Mouse (Mus musculus): ENCODE measurements around the gene Mpig6b.
"Not testable (repeated sequence)": the region's sequence is repeated elsewhere in the genome, so short reads cannot be mapped to it uniquely, and the experiment has no call there.

Mpig6b gene

DNA sequence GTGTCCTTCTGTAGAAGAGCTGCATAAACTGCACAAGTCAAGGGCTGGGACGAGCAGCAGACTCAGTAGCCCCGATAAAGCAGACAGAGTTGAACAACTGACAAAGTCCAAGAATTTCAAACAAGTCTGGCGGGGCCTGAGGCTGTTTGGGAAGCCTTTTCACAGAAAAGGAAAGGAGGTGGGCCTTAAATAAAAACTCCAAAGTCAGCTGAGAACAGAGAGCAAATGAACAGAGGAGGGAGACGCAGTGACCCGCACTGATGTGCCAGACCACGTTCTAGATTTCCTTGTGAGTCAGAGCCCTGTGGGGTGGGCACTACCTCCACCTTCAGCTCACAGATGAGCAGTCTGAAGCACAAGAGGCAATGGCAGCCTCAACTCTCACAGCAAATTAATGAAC is 31.1 kb downstream of the Mpig6b start:
- DNase-seq (ENCODE audit: low spot score in 2 of 2): no peak

DNA sequence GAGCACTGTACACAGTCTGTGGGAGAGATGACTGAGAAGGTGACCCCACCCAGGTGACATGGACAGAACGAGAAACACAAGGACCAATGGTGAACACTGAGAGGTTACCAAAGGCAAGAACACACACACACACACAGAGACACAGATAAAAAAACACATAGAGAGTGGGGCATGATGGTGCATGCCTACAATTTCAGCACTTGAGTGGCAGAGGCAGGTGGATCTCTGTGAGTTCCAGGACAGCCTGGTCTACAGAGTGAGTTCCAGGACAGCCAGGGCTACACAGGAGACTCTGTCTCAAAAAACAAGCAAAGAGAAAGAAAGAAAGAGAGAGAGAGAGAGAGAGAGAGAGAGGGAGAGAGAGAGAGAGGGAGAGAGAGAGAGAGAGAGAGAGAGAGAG is 32.3 kb downstream of the Mpig6b start:
- DNase-seq (ENCODE audit: low spot score in 2 of 2): not testable (repeated sequence)

DNA sequence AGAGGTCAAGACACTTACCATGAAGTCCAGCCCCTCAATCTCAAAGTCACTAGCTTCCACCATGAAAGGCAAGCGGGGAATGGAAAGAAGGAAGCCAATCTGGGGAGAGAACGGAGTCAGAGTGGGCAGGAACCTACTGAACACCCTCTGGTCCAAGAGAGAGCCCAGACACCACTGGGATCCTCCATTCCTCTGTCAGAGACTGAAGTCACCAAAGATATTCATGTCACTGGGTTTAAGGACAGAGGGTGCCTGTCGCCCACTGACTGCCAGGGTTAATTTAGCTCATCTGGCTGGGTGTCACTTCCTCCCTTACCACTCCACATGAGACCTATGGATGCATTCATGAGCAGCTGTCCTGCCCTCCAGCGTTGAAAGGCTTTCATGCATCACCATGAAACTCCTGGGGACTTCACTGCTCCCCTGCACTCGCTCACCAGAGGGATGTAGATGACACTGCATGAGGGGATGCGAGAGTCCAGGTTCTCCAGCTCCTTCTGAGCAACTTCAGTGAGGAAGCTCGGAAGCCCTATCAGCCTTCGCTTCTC is 33.6 kb downstream of the Mpig6b start:
- no peak for DNase-seq (ENCODE audit: low spot score in 2 of 2)

DNA sequence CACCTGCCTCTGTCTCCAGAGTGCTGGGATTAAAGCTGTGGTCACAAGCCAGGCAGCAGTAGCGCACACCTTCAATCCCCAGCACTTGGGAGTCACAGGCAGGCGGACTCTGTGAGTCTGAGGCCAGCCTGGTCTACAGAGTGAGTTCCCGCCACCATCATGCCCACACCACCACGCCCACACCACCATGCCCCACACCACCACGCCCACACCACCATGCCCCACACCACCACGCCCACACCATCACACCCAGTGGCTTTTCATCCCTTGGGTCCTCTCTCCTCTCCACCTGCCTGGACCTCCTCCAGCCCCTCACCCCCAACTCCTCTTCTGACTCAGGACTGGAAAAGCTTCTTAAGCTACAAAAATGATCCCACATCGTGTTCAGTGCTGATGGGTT is 34.1 kb downstream of the Mpig6b start:
- DNase-seq (ENCODE audit: low spot score in 2 of 2): no peak

DNA sequence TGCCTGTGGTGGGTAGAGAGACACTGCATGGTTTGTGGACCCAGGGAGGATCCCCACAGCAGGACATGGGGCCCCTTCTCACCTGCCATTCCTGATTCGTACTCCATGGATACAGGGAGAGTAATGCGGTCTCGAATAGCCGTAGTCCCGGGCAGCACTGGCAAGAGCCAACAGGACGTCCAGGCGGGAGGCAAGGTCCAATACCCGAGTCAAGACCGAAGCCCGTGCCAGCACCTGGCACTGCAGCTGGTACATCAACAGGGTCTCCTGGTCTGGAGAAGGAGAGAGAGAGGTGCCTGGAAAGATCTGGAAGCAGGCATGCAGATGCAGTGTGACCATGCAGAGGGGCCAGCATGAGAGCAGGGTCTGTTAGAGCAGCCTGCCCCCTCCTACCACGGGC is 34.7 kb downstream of the Mpig6b start:
- DNase-seq (ENCODE audit: low spot score in 2 of 2): no peak

DNA sequence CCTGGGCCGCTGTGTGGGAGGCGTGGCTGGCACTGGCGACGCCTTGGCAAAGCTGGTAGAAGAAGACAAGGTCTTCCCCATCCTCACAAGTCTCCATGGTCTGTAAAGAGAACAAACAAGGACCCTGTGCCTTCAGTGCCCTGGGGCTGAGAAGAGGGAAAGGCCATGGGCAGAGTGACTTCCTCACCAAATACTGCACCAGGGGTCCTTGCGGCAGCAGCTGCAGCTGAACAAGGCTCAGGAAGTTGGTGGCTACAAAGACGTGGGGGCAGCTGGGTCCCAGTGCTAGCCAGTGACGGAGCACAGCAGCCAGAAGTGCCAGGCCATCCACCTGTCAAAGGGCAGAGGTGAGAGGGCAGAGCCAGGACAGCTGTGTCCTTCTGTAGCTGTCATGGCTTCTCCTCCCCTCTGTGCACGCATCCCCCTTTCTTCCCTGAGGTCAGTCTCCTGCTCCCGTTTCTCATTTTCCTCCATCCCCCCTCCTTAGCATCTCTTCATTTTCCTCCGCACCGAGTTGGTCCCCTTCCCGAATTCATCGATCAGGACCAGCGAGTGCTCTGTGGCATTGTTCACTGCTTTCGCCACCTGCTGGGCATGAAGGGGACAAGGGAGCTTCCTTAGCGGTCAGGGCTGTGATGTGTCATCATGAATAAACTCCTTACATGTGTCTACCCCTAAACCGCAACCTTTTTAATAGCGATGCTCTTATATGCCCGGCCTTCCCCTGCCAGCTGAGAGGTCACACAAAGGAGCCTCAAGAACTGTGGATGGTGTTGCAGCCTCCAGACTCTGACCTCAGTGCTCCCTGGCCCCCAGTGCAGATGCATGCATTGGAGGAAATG is 36.1 kb downstream of the Mpig6b start:
- DNase-seq (ENCODE audit: low spot score in 2 of 2): peak; percentile 55 to 67

DNA sequence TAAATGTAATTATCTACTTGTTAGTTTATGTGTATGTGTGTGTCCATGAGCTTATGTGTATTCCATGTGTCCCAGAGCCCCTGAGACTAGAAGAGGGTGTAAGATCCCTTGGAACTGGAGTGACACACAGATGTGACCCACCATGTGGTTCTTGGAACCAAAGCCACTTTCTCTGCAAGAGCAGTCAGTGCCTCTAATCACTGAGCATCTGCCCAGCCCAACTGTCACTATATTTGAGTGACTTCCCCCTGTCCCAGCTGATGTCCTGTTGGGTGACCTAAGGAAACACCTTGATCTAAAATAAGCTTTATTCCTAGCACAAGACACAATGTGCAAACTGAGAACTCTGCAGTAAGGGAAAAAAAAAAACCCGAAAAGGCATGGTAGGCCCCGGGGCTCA is 37.7 kb downstream of the Mpig6b start:
- DNase-seq (ENCODE audit: low spot score in 2 of 2): no peak

DNA sequence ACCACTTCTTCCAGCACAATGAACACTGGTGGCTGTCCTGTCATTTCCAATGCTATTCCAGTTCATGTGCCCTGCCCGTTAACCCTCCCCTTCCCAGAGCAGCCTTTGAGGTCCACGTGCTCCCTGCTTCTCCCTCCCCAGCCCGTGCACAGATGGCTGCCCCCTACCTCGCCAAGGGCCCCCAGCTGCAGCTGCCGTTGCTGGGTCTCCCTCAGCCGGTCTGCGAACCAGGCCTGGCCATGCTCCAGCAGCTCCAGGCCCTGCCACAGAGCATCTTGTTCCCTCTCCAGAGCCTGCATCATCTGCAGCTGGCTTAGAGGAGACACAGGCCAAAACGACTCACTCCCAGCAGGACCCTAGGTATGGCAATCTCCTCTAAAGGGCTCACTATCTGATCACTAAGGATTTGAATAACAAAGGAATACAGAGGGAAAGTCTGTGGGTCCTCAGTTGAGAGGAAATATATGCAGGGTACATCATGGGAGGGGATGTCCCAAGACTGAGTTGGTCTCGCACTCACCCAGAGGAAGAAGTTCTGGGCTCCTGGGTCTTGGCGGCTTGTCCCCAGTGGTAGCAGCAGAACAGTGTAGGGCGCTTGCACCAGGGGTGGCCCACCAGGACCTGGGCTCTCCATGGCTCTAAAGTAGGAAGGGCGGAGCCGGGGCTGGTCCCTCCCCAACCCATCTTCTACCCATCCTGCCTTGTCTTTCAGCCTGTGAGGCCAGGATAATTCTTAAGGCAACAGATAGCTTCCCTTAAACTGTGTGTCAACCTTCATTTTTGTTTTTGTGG is 38.5 kb downstream of the Mpig6b start, which contains the start of gene Sapcd1:
Sapcd1 (minus strand) TSS at position 740 of the 792 bp plus-strand sequence.
- DNase-seq (ENCODE audit: low spot score in 2 of 2): no peak

DNA sequence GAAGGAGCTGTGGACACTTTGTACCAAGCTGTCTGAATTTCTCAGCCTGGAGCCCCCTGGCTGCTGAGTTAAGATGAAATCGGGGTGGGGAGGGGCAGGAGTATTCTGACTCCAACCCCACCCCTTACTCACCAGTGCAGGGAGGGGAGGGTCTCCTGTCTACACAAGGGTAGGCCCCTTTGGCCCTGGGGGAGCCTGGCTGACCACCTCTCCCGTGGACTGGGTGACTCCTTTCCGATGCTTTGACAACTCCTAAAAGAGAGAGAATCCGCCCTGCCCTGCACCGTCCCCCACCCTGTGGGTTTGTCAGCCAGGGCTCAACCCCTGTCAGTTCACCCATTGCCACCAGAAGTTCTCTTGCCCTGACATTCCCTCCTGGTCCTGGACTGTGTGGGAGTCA is 39.8 kb downstream of the Mpig6b start:
- no peak for DNase-seq (ENCODE audit: low spot score in 2 of 2)

DNA sequence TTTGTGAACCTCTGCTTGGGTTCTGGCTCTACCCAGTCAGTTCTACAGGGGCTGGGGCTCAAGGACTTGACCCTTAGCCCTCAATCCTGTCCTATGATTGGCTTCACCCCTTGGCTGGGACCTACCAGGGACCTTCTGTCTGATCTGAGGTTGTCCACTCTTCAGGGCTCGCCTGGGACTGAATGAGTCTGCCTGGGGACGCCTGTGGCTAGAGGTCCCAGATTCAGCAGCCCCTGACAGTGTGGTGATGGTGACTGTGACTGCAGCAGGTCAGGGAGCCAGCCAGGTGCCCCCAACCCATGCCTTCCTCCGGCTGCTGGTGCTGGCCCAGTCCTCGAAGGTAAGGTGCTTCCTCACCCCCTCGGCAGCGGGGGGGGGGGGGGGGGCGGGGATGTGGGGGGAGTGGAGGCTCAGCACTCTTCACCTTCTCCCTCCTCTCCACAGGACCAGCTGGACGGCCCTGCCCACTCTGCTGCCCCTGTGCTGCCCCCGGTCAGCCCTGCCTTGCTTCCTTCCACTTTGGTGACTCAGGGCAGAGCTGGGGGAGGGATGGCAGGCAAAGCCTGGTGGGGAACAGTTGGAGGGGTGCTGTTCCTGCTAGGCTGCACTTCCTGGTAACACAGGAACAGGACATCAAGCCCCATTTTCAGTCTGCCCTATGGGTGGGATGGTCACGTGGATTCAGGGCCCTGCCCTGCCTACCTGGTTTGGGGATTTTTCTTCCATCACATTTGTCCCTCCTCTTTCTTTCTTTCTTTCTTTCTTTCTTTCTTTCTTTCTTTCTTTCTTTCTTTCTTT is 41.1 kb downstream of the Mpig6b start:
- DNase-seq (ENCODE audit: low spot score in 2 of 2): no peak

DNA sequence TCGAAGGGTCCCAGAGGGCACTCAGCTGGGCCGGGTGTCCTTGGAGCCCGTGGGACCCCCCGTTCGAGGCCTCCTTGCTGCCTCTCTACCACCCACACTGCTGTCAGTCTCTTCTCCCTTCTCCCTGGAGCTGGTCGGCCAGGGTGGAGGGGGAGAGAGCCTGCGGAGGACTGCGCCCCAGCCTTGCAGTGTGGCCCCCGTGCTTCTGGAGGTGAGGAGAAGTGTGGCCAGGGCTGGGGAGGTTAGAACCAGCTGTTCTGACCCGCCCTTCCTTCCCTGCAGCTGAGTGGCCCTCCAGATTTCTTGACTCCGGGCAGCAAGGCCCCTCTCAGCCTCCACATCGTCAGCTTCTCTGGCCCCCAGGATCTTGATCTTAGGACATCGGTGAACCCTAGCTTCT is 41.7 kb downstream of the Mpig6b start:
- no peak for DNase-seq (ENCODE audit: low spot score in 2 of 2)

DNA sequence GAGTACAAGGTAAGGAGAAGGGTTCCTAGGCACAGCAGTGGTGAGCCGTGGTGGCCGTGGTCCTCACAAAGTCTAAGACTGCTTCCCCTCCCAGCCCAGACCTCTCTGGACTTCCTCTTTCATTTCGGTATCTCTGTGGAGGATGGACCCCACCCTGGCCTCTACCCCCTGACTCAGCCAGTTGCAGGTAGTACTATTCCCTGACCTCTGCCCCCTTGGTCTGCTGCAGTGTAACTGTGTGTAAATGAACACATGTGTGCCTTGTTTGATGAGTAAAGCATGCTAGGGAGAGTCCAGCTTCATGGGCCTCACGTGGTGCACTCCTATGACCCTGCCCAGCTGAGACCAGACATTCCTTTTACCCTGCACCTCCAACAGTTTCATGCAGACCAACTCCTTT is 42.2 kb downstream of the Mpig6b start:
- no peak for DNase-seq (ENCODE audit: low spot score in 2 of 2)

DNA sequence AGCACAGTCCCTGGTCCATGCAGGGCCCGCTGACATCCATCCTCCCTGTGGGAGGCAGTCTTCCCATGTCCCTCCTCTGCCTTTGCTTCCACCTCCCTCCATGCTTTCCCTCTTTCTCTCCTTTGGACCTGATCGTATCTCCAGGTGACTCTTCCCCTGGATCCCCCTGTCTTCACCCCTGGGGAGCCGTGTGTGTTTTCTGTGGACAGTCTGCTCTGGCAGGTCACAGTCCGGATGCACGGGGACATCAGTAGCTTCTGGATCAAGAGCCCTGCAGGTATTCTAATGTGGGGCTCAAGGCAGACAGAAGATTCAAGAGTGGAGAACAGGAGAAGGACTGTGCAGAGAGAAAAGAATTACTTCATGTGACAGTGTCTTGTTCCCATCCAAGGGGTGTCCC is 42.8 kb downstream of the Mpig6b start:
- DNase-seq (ENCODE audit: low spot score in 2 of 2): no peak

DNA sequence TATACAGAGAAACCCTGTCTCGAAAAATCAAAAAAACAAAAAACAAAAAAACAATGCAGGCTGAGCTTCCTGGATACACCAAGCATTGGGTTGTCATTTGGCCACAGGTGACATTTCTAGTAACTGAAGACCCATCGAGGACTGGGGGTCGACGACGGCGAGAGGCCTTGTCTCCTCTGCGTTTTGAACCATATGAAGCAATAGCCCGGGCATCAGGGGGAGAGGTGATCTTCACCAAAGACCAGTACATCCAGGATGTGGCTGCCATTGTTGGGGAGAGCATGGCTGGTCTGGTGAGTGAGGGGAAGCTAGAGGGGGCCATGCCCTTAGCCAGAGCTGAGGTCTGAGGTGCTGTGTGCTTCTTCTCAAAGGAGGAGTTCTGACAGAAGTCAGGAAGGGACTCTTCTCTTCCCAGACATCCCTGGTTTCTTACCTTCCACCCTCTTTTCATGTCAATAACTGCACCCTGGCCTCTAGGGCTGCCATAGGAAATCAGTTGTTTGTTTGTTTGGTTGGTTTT is 43.4 kb downstream of the Mpig6b start:
- no peak for DNase-seq (ENCODE audit: low spot score in 2 of 2)

DNA sequence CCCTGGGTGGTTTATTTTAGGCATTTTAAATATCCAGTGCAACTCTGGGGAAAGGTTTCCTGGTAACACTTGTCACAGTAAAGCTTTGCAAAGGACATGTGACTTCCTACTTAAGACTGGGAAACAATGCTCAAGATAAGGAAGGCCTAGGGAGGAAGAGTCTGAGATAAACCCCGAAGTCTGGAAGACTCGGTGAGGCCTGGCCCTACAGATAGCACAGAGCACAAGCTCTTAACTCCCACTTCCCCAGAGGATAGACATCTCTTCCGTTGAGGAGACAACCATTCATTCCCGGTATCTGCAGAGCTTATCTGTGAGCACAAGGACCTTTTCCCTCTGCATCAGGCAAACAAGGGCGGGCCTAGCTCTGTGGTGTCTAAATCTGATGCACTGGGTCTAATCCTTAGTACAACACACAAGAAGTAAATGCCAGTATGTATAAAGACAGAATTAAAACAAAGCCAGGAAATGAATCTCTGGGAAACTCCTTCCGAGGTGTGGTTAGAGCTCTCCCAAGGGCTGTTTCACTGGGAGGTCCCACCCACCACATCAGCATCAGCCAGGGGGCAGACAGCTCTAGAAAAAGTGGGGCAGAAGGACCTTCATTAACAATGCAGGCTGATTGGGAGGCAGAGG is 44.0 kb downstream of the Mpig6b start:
- no peak for DNase-seq (ENCODE audit: low spot score in 2 of 2)

DNA sequence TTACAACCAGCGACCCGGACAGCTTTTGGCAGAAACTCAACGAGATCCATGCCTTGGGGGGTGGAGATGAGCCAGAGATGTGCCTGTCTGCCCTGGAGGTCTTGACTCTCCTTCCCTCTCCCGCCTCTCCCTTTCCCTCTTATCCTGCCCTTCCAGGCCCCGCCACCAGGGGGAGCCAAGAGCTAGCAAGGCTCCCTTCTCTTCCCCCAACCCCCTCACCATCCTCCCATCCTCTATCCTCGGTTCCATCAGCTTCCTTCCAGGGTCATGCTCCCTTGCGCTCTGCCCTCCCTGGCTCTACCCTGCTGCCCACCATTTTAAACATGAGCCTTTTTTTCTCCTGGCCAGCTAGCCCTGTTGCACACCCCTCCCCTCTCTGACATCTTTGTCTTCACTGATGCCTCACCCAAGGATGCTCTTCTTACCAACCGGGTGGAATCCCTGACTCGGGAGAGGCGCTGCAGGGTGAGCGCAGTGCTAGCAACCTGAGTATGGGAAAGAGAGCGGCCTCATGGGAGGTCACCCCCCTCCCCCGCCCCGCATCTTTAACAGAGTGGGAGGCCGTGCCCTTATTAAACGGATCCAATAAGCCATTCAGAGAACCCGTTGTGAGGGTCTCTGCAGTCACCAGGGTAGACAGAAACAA is 44.7 kb downstream of the Mpig6b start:
- DNase-seq (ENCODE audit: low spot score in 2 of 2): peak; percentile 74 to 84

DNA sequence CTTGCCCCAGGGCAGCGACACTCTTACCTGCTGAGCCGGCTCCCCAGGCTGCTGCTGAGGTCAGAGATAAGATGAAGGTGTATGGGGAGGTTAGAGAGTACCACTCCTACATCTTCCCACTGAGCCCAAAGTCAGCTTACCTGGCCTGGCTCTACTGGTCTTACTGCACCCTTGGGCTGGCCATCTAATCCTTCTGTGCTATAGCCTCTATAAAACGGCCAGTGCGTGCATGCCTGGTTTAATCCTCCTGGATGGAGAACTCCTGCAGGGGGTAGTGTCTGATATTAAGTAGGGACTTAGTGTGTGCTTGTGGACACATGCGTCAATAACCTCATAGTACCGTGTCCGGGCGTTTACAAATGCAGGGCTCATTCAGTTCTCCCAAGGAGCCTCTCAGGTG is 45.4 kb downstream of the Mpig6b start:
- no peak for DNase-seq (ENCODE audit: low spot score in 2 of 2)

DNA sequence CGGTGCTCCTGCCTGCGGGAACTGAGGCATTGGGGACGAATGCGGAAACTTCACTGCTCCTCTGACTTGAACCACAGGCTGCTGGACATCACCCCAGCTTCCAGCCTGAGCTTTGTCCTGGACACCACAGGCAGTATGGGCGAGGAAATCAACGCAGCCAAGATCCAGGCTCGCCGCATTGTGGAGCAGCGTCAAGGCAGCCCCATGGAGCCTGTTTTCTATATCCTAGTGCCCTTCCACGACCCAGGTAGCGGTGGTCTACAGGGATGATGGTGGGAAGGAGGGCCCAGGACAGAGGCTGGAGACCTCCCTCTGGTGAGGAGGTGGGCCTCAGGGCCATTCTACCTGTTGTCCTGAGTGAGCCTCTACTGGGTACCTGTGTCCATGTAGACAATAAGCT is 46.1 kb downstream of the Mpig6b start:
- no peak for DNase-seq (ENCODE audit: low spot score in 2 of 2)

DNA sequence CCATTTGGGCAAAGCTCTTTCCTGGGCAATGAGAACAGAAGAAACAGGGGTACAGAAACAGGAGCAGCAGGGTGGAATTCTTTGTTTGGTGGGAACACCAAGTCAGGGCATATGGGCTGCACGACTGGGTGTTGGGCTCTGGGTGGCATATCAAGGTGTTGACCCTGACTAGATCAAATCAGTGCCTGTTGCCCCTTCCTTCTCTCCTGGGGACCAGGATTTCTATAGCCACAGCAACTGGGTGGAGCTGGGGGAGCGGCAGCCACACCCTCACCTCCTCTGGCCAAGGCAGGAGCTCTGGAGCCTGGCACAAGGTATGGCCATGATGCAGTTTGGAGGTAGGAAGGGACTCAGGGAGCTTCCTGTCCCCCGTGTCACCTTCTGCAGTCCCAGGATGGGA is 47.8 kb downstream of the Mpig6b start:
- no peak for DNase-seq (ENCODE audit: low spot score in 2 of 2)

DNA sequence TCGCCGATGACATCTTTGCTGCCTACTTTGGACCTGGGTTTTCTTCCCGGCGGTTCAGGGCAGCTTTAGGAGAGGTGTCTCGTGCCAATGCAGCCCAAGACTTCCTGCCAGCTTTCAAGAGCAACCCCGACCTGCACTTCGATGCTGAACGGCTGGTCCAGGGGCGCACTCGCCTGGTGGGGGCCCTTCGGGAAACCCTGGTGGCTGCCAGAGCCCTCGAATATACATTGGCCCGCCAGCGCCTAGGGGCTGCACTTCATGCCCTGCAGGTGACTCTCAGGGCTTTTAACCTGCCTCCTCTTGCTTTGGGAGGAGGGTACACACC is 48.3 kb downstream of the Mpig6b start:
- no peak for DNase-seq (ENCODE audit: low spot score in 2 of 2)
